Mouse (Mus musculus) intestine, embryonic 16.5 days (tissue): Measurements from ENCODE around the gene Tmem265. TPM values are rescaled to one million over a fixed set of nuclear protein-coding genes. Genes with fewer than 3 reads are reported as not detected.
A peak's percentile ranks its signal among the peaks of the same experiment; 100 is the strongest.

Experiments used
- ATAC-seq: fragments of 200-750 bp; cut with Nextera tagmentation; 2 replicates; pipeline ENCODE4 v1.8.0; 2017; ENCODE audit warnings: moderate TSS enrichment, moderate library complexity
- H3K27ac ChIP-seq: fragments of 300-500 bp; sonication (generic); 2 replicates; pipeline ENCODE4 v1.5.1; 2014; ENCODE audit warnings: mild to moderate bottlenecking, low read length
- H3K27me3 ChIP-seq: fragments of 300-500 bp; sonication (generic); replicated peaks from 2 replicates; pipeline ENCODE4 v1.6.1; 2014; ENCODE audit warnings: low read length, control low read depth, mixed read lengths; ENCODE audit not compliant: control insufficient read depth, insufficient read depth
- H3K36me3 ChIP-seq: fragments of 300-500 bp; sonication (generic); 2 replicates; pipeline ENCODE4 v1.6.1; 2014; ENCODE audit warnings: low read length, control low read depth; ENCODE audit not compliant: control insufficient read depth, insufficient read depth
- H3K4me1 ChIP-seq: fragments of 300-500 bp; sonication (generic); 2 replicates; pipeline ENCODE4 v1.6.1; 2014; ENCODE audit warnings: low read length, control low read depth, mixed read lengths; ENCODE audit not compliant: control insufficient read depth, insufficient read depth
- H3K4me2 ChIP-seq: fragments of 300-500 bp; sonication (generic); 2 replicates; pipeline ENCODE4 v1.6.1; 2014; ENCODE audit warnings: low read depth, low read length, control low read depth
- H3K4me3 ChIP-seq: fragments of 300-500 bp; sonication (generic); 2 replicates; pipeline ENCODE4 v1.5.1; 2014; ENCODE audit warnings: mild to moderate bottlenecking, low read length
- H3K9ac ChIP-seq: fragments of 300-500 bp; sonication (generic); 2 replicates; pipeline ENCODE4 v1.6.1; 2014; ENCODE audit warnings: low read depth, low read length
- H3K9me3 ChIP-seq: fragments of 300-500 bp; sonication (generic); 2 replicates; pipeline ENCODE4 v1.6.1; 2016; ENCODE audit warnings: low read length, control low read depth; ENCODE audit not compliant: control insufficient read depth
- WGBS: fragments of 180-500 bp; shearing (Covaris S2); extraction: QIAGEN DNeasy Blood & Tissue Kit; methylation state at CpG from one replicate; pipeline ENCODE4 v1.1.7; 2014; 5-methylcytosine and 5-hydroxymethylcytosine counted together
- polyA plus RNA-seq: library from polyadenylated mRNA; unstranded; fragments of >200 nt; fragmentation: Nextera tagmentation; extraction: Ambion mirVana; gene quantifications from 2 replicates; pipeline ENCODE4 v1.2.1, GENCODE M21; 2015

The Tmem265 gene
- polyA plus RNA-seq, 1 experiment from 2014 or later = 5.1 TPM

DNA sequence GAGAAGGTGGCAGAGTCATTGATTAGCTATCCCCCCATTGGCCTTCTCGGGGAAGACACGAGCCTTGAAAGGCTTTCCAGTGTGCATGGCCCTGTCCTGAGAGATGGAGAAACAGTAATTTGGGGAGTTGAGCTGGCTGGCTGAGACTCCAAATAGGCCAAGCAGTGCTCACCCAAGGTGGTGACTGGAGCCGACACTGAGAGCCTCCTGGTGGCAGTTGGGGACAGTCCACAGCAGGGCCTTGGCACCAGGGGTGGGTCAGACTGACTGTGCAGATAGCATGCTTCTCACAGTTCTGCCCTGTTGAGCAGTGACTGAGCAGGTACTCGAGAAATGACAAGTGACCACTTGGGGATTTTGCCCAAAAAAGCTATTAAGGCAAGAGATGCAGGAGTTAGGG, 40.5 kb downstream of the Tmem265 start:
- H3K27ac ChIP-seq = no peak overlapping the region
- 83% methylated on average over 4 of the region's 4 CpGs for WGBS
- no peak overlapping the region for H3K4me3 ChIP-seq
- H3K9ac ChIP-seq = no peak overlapping the region
- H3K4me1 ChIP-seq = no peaks in the 10 kb centered on the region
- H3K36me3 ChIP-seq = peaks cover 26% of the 10 kb centered on the region
- no peaks in the 10 kb centered on the region for H3K27me3 ChIP-seq
- H3K4me2 ChIP-seq = no peak overlapping the region
- no peaks in the 10 kb centered on the region for H3K9me3 ChIP-seq
- no peak for ATAC-seq

DNA sequence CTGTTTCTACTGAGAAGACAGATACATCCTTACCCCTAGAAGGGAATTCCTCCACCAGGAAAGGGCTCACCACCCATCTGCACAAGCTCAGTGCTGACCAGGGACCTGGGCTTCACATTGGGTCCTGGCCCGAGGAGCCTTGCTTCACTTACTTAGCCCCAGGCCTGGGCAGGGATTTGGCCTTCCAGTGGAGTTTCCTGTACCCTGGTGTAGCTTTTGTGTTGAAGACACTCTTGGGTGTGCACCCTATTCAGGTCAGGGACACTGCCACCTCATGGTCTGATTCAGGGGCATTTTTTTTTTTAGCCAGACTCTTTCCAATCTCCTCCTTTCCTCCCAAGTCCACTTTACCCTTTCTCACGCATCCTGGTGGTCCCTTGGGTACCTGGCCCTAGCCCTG, 41.7 kb downstream of the Tmem265 start:
- H3K27ac ChIP-seq = no peak overlapping the region
- H3K4me3 ChIP-seq = no peak overlapping the region
- no peaks in the 10 kb centered on the region for H3K4me1 ChIP-seq
- no peak overlapping the region for H3K9ac ChIP-seq
- H3K36me3 ChIP-seq = peaks cover 19% of the 10 kb centered on the region; the same call in 1 of the 2 replicates
- no peak for ATAC-seq
- H3K4me2 ChIP-seq = no peak overlapping the region
- WGBS = 92% methylated on average over 2 of the region's 2 CpGs
- H3K9me3 ChIP-seq = no peaks in the 10 kb centered on the region
- H3K27me3 ChIP-seq = no peaks in the 10 kb centered on the region

- Histone ChIP-seq H3K27me3 (no peaks in the 10 kb centered on the region), H3K36me3 (peaks cover 17% of the 10 kb centered on the region; the same call in 1 of the 2 replicates), H3K4me2 (no peak overlapping the region), H3K4me3 (no peak overlapping the region), H3K27ac (no peak overlapping the region), H3K9ac (no peak overlapping the region), H3K4me1 (no peaks in the 10 kb centered on the region), H3K9me3 (no peaks in the 10 kb centered on the region)
- no peak for ATAC-seq
- WGBS = 87% methylated on average over 10 of the region's 10 CpGs
Measured at GRCm38 (mm10) chr7:127604256-127604655, 43.1 kb downstream of the Tmem265 start.

DNA sequence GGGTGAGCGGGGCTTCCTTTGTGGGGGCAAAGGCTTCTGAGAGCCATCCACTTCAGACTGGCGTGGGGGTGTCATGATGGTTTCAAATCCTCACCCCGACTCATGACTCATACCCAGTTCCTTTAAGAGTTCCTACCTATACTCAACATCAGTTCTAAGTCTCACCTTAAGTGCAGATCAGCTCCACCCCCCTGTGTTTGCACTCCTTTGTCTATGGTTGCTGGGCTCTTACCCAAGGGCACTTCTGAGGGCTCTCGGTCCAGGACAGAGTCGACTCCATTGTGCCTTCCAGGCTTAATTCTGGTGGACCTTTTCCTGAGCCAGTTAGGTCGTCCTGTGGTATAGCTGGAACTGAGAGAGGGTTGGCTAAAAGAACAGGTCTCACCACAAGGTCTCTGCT, 46.0 kb downstream of the Tmem265 start:
- no peaks in the 10 kb centered on the region for H3K4me1 ChIP-seq
- H3K9ac ChIP-seq = no peak overlapping the region
- ATAC-seq = no peak
- no peak overlapping the region for H3K27ac ChIP-seq
- H3K4me3 ChIP-seq = no peak overlapping the region
- peaks cover 29% of the 10 kb centered on the region for H3K36me3 ChIP-seq
- no peaks in the 10 kb centered on the region for H3K27me3 ChIP-seq
- H3K9me3 ChIP-seq = no peaks in the 10 kb centered on the region
- 80% methylated on average over 6 of the region's 6 CpGs for WGBS
- no peak overlapping the region for H3K4me2 ChIP-seq

GRCm38 (mm10) chr7:127611011-127611410, 49.8 kb downstream of the Tmem265 start:
- no peaks in the 10 kb centered on the region for H3K27me3 ChIP-seq
- no peak overlapping the region for H3K4me3 ChIP-seq
- no peak overlapping the region for H3K4me2 ChIP-seq
- H3K9me3 ChIP-seq = no peaks in the 10 kb centered on the region
- peaks cover 29% of the 10 kb centered on the region for H3K36me3 ChIP-seq
- H3K4me1 ChIP-seq = peaks cover 6% of the 10 kb centered on the region
- H3K27ac ChIP-seq = no peak overlapping the region
- 96% methylated on average over 29 of the region's 29 CpGs for WGBS
- H3K9ac ChIP-seq = no peak overlapping the region
- no peak for ATAC-seq

- H3K27me3 ChIP-seq = no peaks in the 10 kb centered on the region
- no peak overlapping the region for H3K27ac ChIP-seq
- H3K4me2 ChIP-seq = no peak overlapping the region
- WGBS = 95% methylated on average over 26 of the region's 26 CpGs
- no peak for ATAC-seq
- no peak overlapping the region for H3K9ac ChIP-seq
- peaks cover 6% of the 10 kb centered on the region for H3K4me1 ChIP-seq
- H3K4me3 ChIP-seq = no peak overlapping the region
- no peaks in the 10 kb centered on the region for H3K9me3 ChIP-seq
- peaks cover 29% of the 10 kb centered on the region for H3K36me3 ChIP-seq
Measured at GRCm38 (mm10) chr7:127611561-127611960, 50.4 kb downstream of the Tmem265 start.

DNA sequence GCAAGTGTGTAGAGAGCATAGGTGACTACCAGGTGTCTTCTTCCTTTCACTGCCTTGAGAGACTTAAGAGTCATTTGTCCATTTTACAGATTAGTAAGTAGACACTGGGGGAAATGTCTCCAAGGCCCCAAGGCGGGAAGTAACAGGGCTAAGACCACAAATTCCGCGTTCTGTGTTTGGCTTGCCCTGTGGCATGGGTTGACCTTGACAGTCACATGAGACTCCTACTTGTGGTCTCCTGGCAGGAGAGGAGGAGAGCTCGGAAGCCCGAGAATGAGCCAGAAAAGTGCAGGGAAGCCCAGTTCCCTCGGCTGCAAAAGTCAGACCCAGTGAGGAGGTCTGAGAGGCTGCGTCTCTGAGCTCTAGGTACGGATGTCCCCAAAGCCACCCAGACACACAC, 52.3 kb downstream of the Tmem265 start:
- Histone ChIP-seq H3K27ac (no peak overlapping the region), H3K27me3 (no peaks in the 10 kb centered on the region), H3K4me1 (peaks cover 6% of the 10 kb centered on the region), H3K36me3 (peaks cover 29% of the 10 kb centered on the region), H3K9me3 (no peaks in the 10 kb centered on the region), H3K4me2 (peak overlapping the region; percentile 72; the same call in 1 of the 2 replicates), H3K4me3 (peak overlapping the region; percentile 100; the same call in 1 of the 2 replicates), H3K9ac (no peak overlapping the region; the same call in 1 of the 2 replicates)
- ATAC-seq = no peak
- WGBS = 86% methylated on average over 8 of the region's 8 CpGs

DNA sequence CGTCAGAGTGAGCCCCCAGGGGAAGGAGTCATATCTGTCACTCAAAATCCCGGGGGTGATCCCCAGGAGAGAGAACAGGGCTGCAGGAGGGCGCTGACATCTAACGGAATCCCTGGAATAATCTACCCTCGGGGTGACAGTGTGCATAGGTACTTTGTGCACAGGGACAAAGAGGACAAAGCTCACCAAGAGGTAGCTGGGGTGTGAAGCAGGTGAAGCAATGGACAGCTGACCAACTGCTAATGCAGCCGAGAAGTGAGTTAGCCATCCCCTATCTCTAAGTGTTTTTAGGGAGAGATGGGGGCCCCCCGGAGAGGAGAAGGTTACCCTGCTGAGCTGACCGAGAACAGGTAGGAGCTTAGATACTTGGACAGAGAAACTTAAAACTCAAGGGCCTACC, 52.9 kb downstream of the Tmem265 start:
- 23% methylated on average over 8 of the region's 8 CpGs for WGBS
- ATAC-seq = no peak; the same call in 1 of the 2 replicates
- Histone ChIP-seq H3K27me3 (no peaks in the 10 kb centered on the region), H3K4me3 (peak overlapping the region; percentile 100), H3K9ac (peak overlapping the region; percentile 99), H3K4me1 (peaks cover 6% of the 10 kb centered on the region), H3K9me3 (no peaks in the 10 kb centered on the region), H3K36me3 (peaks cover 29% of the 10 kb centered on the region), H3K27ac (peak overlapping the region; percentile 85; the same call in 1 of the 2 replicates), H3K4me2 (peak overlapping the region; percentile 72)

DNA sequence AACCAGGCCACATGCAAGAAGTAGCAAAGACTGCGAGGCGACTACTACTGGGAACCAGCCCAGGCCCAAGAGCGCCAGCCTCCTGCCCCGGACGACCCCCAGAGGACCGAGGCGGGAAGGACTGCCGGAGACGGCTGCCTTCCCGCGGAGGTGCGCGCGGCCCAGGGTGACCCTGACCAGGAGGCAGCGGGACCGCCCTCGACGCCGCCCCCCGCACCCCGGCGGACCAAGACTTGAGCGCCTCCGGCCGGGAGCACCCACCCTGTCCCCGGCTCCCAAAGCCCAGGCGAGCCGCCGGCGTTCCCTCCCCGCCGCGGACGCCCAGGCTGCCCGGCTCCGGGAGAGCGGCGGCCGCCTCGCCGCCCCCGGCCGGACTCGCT, 53.3 kb downstream of the Tmem265 start:
- WGBS = under 1% methylated on average over 33 of the region's 44 CpGs
- no peaks in the 10 kb centered on the region for H3K27me3 ChIP-seq
- peak overlapping the region; percentile 99 for H3K9ac ChIP-seq
- no peaks in the 10 kb centered on the region for H3K9me3 ChIP-seq
- H3K4me2 ChIP-seq = peak overlapping the region; percentile 72
- peak; percentile 78 for ATAC-seq
- peak overlapping the region; percentile 85 for H3K27ac ChIP-seq
- peaks cover 29% of the 10 kb centered on the region for H3K36me3 ChIP-seq
- peaks cover 6% of the 10 kb centered on the region for H3K4me1 ChIP-seq
- peak overlapping the region; percentile 100 for H3K4me3 ChIP-seq
